Mouse (Mus musculus) liver, adult 2 months (tissue): Measurements from ENCODE around the gene Kif1bp.

ENCODE experiments used
- CTCF ChIP-seq: fragments of 200-500 bp; IDR thresholded peaks from 2 replicates; pipeline ENCODE4 v1.5.1; 2011; ENCODE audit warnings: low read depth, low read length, control low read depth
- POLR2A ChIP-seq: fragments of 200-500 bp; IDR thresholded peaks from 2 replicates; pipeline ENCODE4 v1.6.1; 2011; ENCODE audit warnings: low read length, control low read depth; ENCODE audit not compliant: insufficient read depth; ENCODE audit errors: extremely low read depth

- TF ChIP-seq CTCF (no peak), POLR2A (no peak)
Observed at GRCm38 (mm10) chr10:62601833-62602176, 23.5 kb upstream of the Kif1bp start.
